Mouse (Mus musculus) testis, adult 2 months (tissue): ENCODE results near the gene Calu. TPM values are rescaled to one million over a fixed set of nuclear protein-coding genes. Genes with fewer than 3 reads are reported as not detected.
"Not testable (repeated sequence)": the region's sequence is repeated elsewhere in the genome, so short reads cannot be mapped to it uniquely, and the experiment has no call there.

Experiments
- H3K27ac ChIP-seq: fragments of 200-500 bp; 2 replicates; pipeline ENCODE4 v1.5.1; 2012; ENCODE audit warnings: low read depth, low read length; ENCODE audit not compliant: control insufficient read depth, insufficient read depth
- H3K27me3 ChIP-seq: fragments of 200-500 bp; 2 replicates; pipeline ENCODE4 v1.6.1; 2012; ENCODE audit warnings: mild to moderate bottlenecking, low read length, moderate library complexity; ENCODE audit not compliant: control insufficient read depth, insufficient read depth
- H3K36me3 ChIP-seq: fragments of 200-500 bp; 2 replicates; pipeline ENCODE4 v1.6.1; 2012; ENCODE audit warnings: mild to moderate bottlenecking, low read length; ENCODE audit not compliant: control insufficient read depth, insufficient read depth
- H3K4me1 ChIP-seq: fragments of 200-500 bp; 2 replicates; pipeline ENCODE4 v1.6.1; 2012; ENCODE audit warnings: low read length; ENCODE audit not compliant: control insufficient read depth, insufficient read depth
- H3K4me3 ChIP-seq: fragments of 200-500 bp; 2 replicates; pipeline ENCODE4 v1.5.1; 2012; ENCODE audit warnings: low read depth, mild to moderate bottlenecking, low read length, moderate library complexity, mixed read lengths; ENCODE audit not compliant: control insufficient read depth
- CTCF ChIP-seq: fragments of 200-500 bp; IDR thresholded peaks from 2 replicates; pipeline ENCODE4 v1.5.1; 2012; ENCODE audit warnings: low read depth, mild to moderate bottlenecking, inconsistent platforms, low read length, moderate library complexity; ENCODE audit not compliant: control insufficient read depth, insufficient read depth, insufficient replicate concordance
- POLR2A ChIP-seq: fragments of 200-500 bp; IDR thresholded peaks from 2 replicates; pipeline ENCODE4 v1.6.1; 2012; ENCODE audit warnings: low read depth, mild to moderate bottlenecking, inconsistent platforms, low read length, moderate library complexity; ENCODE audit not compliant: control insufficient read depth
- polyA plus RNA-seq: library from polyadenylated mRNA; depleted of rRNA; stranded (reverse); fragments of >200 nt; gene quantifications from 2 replicates; pipeline ENCODE4 v1.2.3, GENCODE M21; 2012

Gene Calu
- polyA plus RNA-seq, 1 experiment, result 13.5 TPM

GRCm38 (mm10) chr6:29388606-29389080, 40.8 kb downstream of the Calu start:
- H3K27ac ChIP-seq, result no peak overlapping the region
- no peaks in the 10 kb centered on the region for H3K36me3 ChIP-seq
- H3K27me3 ChIP-seq, result no peaks in the 10 kb centered on the region
- peaks cover 9% of the 10 kb centered on the region for H3K4me1 ChIP-seq
- no peak for TF ChIP-seq CTCF
- TF ChIP-seq POLR2A, result no peak
- no peak overlapping the region for H3K4me3 ChIP-seq

DNA sequence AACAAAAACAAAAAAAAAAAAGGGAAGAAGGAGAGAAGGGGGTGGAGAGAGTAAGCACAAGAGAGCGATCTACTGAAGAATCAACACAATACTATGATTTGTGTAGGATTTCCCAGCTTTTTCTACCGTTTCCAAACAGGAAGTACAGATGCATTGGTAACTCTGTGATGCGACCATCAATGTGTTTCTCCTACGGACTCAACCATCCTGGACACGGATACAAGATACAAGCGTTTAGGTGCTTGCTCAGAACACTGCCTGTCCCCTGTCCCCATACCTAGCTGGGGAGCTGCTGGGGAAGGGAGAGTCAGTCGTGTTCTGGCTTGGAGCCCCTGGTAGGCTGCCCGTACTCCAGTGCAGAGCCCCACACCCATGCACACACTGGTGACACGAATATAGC, 41.6 kb downstream of the Calu start:
- Histone ChIP-seq H3K4me1 (peaks cover 9% of the 10 kb centered on the region), H3K36me3 (no peaks in the 10 kb centered on the region), H3K4me3 (no peak overlapping the region), H3K27me3 (no peaks in the 10 kb centered on the region), H3K27ac (no peak overlapping the region)
- TF ChIP-seq CTCF (no peak), POLR2A (no peak)

DNA sequence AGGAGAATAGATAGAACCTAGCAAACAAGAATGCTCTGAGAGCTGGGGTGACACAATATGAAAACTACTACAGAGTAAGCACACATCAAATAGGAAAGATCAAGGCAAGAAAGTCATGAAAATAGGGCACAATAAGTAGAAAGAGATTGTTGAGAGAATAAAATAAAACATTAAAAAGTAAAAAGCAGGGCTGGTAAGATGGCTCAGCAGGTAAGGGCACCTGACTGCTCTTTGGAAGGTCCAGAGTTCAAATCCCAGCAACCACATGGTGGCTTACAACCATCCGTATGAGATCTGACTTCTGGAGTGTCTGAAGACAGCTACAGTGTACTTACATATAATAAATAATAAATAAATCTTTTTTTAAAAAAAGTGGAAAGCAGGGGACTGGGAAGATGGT, 42.6 kb downstream of the Calu start:
- H3K27me3 ChIP-seq, H3K4me1 ChIP-seq, H3K36me3 ChIP-seq, H3K27ac ChIP-seq, H3K4me3 ChIP-seq: not testable (repeated sequence)

DNA sequence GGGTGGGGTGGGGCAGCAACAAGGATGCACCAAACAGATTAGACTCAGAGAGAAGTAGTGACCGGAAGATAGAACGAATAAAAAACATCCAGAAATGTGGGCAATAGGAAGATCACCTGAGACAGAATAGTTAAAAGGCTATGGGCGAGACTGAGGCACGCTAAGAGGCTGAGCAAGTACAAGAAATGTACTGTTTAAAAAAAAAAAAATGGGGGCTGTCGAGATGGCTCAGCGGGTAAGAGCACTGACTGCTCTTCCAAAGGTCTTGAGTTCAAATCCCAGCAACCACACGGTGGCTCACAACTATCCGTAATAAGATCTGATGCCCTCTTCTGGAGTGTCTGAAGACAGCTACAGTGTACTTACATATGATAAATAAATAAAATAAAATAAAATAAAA, 43.4 kb downstream of the Calu start:
- H3K27ac ChIP-seq, H3K36me3 ChIP-seq, H3K4me3 ChIP-seq, H3K27me3 ChIP-seq, H3K4me1 ChIP-seq: not testable (repeated sequence)

DNA sequence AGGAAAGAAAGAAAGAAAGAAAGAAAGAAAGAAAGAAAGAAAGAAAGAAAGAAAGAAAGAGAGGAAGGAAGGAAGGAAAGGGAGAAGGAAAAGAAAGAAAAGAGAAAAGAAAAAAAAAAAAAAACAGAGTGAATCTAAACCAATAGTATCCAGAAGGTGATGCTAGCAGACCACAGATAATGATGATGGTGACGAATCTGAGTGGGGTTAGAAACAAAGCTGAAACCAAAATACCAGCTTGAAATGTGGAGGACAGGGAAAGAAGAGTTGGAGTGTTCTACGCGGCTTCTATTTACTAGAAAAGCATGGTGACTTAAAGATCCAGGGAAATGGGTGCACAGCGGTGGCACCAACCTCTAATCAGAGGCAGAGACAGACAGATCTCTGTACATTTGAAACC, 43.9 kb downstream of the Calu start:
- no peaks in the 10 kb centered on the region; the same call in 1 of the 2 replicates for H3K27me3 ChIP-seq
- no peaks in the 10 kb centered on the region for H3K36me3 ChIP-seq
- peaks cover 14% of the 10 kb centered on the region for H3K4me1 ChIP-seq
- no peak overlapping the region for H3K27ac ChIP-seq
- no peak overlapping the region for H3K4me3 ChIP-seq
- TF ChIP-seq POLR2A, result no peak
- TF ChIP-seq CTCF, result no peak

GRCm38 (mm10) chr6:29394286-29394685, 46.4 kb downstream of the Calu start:
- no peaks in the 10 kb centered on the region; the same call in 1 of the 2 replicates for H3K27me3 ChIP-seq
- H3K4me3 ChIP-seq, result no peak overlapping the region
- TF ChIP-seq POLR2A (no peak), CTCF (no peak)
- H3K4me1 ChIP-seq, result peaks cover 9% of the 10 kb centered on the region
- no peaks in the 10 kb centered on the region for H3K36me3 ChIP-seq
- no peak overlapping the region for H3K27ac ChIP-seq

DNA sequence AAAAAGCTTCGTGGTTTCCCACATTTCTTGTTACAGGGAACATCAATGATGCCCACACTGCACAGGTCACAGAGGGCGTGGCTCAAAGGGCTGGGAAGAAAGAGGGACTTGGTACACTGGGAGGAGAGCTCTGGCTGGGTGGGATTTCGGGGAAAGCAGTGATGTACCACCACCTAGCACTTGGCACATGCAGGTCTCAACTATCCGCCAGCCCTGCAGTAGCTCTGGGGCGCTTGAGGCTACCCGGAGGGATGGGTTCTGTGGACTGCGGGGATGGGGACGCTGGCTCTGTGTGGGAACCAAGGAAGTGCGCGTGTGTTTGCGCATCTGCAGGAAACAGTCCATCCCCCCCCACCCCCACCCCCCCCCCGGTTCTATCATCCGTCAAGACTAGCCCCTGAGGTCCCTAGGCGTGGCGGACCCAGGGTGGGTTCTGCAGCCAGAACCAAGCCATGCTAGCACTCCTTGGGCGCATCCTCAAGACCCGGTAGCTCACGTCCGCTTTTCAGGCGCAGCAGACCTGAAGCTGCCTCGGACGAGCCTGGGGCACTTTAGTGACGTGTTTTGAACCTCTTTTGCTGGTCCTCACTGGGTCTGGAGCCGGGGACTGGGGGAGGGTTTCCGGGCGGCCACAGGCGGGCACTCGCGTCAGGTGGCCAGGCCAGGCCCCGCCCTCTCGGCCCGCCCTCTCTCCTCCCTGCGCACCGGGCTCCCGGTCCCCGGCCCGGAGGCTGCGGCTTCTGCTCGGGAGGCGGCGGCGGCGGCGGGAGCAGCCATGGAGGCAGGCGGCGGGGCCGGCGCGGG, 48.2 kb downstream of the Calu start, which contains the start of gene Ccdc136:
Gene Ccdc136, plus strand, starts transcription at position 400 of the 804 bp plus-strand sequence.
- H3K27ac ChIP-seq, result no peak within 1 kb of the TSS
- TF ChIP-seq CTCF (no peak), POLR2A (no peak)
- no peaks in the 10 kb centered on the region; the same call in 1 of the 2 replicates for H3K27me3 ChIP-seq
- no peaks in the 10 kb centered on the region for H3K36me3 ChIP-seq
- H3K4me1 ChIP-seq, result peaks cover 9% of the 10 kb centered on the region
- H3K4me3 ChIP-seq, result peak within 1 kb of the TSS; percentile 85
